Mouse (Mus musculus): ENCODE data around the gene Fam19a5. TPM values are rescaled to one million over a fixed set of nuclear protein-coding genes. Genes with fewer than 3 reads are reported as not detected.

The Fam19a5 gene
- polyA plus RNA-seq, 1 experiment from 2014 or later: 0.06 TPM

DNA sequence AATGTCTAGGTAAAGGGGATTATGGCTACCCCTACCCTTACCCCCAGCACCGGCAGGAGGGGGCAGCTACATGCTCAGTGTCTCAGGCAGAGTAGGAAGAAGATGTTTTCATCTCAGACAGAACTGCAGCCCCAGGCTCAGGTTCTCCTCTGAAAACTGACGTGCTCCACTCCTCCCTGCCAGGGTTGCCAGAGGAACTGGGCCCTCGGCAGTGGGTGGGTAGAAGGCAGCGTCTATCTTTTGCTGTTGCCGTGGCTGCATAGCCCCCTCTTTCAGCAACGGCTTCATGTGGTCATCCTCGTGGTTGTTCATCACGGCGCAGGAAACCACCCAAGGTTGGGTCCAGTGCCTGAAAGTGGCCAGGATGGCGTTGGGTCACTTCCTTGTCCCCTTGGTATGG lies 62.6 kb downstream of the Fam19a5 start:
- H3K9ac ChIP-seq (ENCODE audit: low read depth, low read length): no peak overlapping the region
- H3K4me2 ChIP-seq (ENCODE audit: low read depth, low read length): no peak overlapping the region
- no peaks in the 10 kb centered on the region for H3K36me3 ChIP-seq (ENCODE audit: control insufficient read depth, insufficient read depth)
- no peaks in the 10 kb centered on the region for H3K9me3 ChIP-seq (replicated peaks; ENCODE audit: control insufficient read depth, low read length)
- no peaks in the 10 kb centered on the region for H3K4me1 ChIP-seq (ENCODE audit: control insufficient read depth, low read depth, low read length)
- H3K4me3 ChIP-seq (ENCODE audit: low read depth, low read length): no peak overlapping the region
- 54% methylated on average over 10 of the region's 10 CpGs for WGBS (ENCODE audit: insufficient replicate concordance)
- H3K27ac ChIP-seq (ENCODE audit: low read length): no peak overlapping the region
- no peak for ATAC-seq (ENCODE audit: low read depth)
- H3K27me3 ChIP-seq (ENCODE audit: control insufficient read depth, insufficient read depth, low read depth, low read length): no peaks in the 10 kb centered on the region

DNA sequence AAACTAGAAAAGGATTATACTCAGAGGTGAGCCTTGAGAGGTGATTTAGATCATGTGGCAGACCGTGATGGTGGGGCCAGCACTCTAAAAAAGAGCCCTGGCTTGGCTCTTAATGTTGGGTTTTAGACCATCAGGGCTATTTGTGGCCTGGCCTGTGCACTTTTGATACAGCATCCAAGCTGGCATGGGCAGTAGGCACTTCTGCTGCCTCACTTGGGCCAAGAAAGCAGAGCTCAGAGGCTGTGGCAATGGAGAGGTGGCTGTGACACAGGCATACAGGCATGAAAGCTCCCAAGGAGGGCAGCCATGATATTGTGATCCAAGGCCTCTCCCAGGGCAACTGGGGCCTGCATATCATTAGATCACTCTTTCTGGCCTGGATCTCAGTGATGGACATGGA lies 65.1 kb downstream of the Fam19a5 start:
- Histone ChIP-seq H3K4me3 (ENCODE audit: low read depth, low read length) (no peak overlapping the region), H3K4me2 (ENCODE audit: low read depth, low read length) (no peak overlapping the region), H3K9ac (ENCODE audit: low read depth, low read length) (no peak overlapping the region), H3K27me3 (ENCODE audit: control insufficient read depth, insufficient read depth, low read depth, low read length) (no peaks in the 10 kb centered on the region), H3K27ac (ENCODE audit: low read length) (no peak overlapping the region), H3K9me3 (replicated peaks; ENCODE audit: control insufficient read depth, low read length) (no peaks in the 10 kb centered on the region), H3K4me1 (ENCODE audit: control insufficient read depth, low read depth, low read length) (no peaks in the 10 kb centered on the region), H3K36me3 (ENCODE audit: control insufficient read depth, insufficient read depth) (no peaks in the 10 kb centered on the region)
- no peak for ATAC-seq (ENCODE audit: low read depth)
- WGBS (ENCODE audit: insufficient replicate concordance): 48% methylated on average over 1 of the region's 1 CpGs

DNA sequence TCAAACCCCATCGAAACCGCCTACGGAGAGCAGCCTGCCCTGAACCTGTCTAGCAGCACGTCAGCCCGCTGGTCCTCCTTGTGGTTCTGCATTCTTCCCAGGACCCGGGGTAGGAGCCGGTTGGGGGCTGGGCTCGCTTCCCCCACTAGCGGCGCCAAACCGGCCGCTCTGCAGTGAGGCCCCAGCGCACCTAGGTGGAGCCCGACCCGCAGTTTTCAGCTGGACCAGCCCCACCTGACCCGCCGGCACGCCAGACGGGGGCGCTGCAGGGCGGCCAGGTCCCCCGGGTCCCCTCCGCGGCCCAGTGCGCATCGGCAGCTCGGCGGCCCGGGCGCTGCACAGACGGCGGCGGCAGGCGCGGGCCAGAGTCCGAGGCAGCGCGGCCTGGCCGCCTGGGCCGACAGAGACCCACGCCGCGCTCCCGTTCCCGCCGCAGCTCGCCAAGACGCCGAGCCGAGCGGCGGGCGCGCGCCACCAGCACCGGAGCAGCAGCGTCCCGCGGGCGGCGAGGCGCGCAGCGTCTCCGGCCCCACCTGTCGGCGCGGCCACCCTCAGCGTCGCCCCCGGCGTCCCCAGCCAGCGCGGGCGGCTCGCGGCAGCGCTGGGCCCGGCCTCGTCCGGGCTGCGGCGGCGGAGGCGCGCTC lies 80.0 kb downstream of the Fam19a5 start:
- H3K27me3 ChIP-seq (ENCODE audit: control insufficient read depth, insufficient read depth, low read depth, low read length): peaks cover 48% of the 10 kb centered on the region
- H3K36me3 ChIP-seq (ENCODE audit: control insufficient read depth, insufficient read depth): no peaks in the 10 kb centered on the region
- no peak overlapping the region for H3K27ac ChIP-seq (ENCODE audit: low read length)
- H3K9ac ChIP-seq (ENCODE audit: low read depth, low read length): no peak overlapping the region
- peak overlapping the region; percentile 33 for H3K4me3 ChIP-seq (ENCODE audit: low read depth, low read length)
- H3K4me1 ChIP-seq (ENCODE audit: control insufficient read depth, low read depth, low read length): no peaks in the 10 kb centered on the region
- WGBS (ENCODE audit: insufficient replicate concordance): under 1% methylated on average over 75 of the region's 86 CpGs
- H3K4me2 ChIP-seq (ENCODE audit: low read depth, low read length): peak overlapping the region; percentile 52
- no peaks in the 10 kb centered on the region for H3K9me3 ChIP-seq (replicated peaks; ENCODE audit: control insufficient read depth, low read length)
- peak; percentile 71 for ATAC-seq (ENCODE audit: low read depth)

DNA sequence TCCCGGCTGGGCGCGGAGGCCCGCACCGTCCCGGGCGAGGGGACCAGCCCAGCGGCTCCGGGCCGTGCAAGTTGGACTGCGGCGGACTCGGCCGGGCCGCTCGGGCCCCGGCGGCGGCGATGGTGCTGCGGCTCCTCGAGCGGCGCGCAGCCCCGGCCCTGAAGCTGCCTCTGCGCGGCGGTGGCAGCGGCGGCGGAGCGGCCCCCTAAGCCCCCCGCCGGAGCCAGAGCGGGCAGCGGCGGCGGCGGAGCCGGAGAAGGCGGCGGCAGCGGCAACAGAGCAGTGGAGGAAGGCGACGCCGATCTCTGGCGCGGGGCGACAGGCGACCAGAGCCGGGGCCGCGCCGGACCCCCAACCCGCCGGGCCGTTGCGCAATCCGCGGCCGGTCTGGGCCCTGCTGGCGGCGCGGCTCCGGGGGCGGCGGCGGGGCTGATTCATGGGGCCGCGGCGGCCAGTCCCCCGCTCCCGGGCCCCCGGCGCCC lies 80.6 kb downstream of the Fam19a5 start:
- no peaks in the 10 kb centered on the region for H3K4me1 ChIP-seq (ENCODE audit: control insufficient read depth, low read depth, low read length)
- ATAC-seq (ENCODE audit: low read depth): peak; percentile 45; the same call in 1 of the 2 replicates
- H3K9me3 ChIP-seq (replicated peaks; ENCODE audit: control insufficient read depth, low read length): no peaks in the 10 kb centered on the region
- peaks cover 48% of the 10 kb centered on the region for H3K27me3 ChIP-seq (ENCODE audit: control insufficient read depth, insufficient read depth, low read depth, low read length)
- no peak overlapping the region for H3K27ac ChIP-seq (ENCODE audit: low read length)
- peak overlapping the region; percentile 52 for H3K4me2 ChIP-seq (ENCODE audit: low read depth, low read length)
- WGBS (ENCODE audit: insufficient replicate concordance): under 1% methylated on average over 36 of the region's 76 CpGs
- no peak overlapping the region for H3K9ac ChIP-seq (ENCODE audit: low read depth, low read length)
- no peaks in the 10 kb centered on the region for H3K36me3 ChIP-seq (ENCODE audit: control insufficient read depth, insufficient read depth)
- H3K4me3 ChIP-seq (ENCODE audit: low read depth, low read length): peak overlapping the region; percentile 33

DNA sequence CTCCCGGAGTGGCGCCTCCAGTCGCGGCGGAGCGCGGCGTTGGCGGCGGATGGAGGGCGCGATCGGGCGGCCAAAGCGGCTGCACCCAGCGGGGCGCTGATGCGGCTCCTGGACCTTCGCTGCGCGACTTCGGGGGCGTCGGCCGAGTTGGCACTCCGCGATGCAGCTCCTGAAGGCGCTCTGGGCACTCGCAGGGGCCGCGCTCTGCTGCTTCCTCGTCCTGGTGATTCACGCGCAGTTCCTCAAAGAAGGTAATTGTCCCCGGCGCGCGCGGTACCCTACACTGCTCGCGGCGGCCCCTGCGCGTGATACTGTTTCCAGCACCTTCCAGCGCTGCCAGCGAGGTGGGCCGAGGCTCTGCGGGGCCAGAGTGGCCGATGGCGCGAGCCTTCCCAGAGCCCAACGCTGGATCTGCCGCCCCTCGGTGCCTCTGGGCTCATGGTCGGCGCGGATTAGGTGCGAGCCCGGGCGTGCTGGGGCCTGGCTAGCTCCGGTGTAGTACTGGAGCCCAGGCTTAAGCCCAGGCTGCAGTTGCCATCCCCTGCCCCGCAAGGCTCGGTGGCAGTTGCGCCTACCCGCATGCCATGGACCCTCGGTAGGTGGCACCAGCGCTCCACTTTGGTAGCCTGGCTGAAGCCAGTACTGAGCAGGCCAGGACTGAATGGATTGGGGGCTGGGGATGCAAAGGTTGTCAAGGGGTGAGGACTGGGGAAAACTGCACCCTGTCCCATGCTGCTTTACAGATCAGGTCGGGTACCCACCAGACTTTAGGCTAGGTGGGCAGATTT lies 81.3 kb downstream of the Fam19a5 start:
- Histone ChIP-seq H3K9ac (ENCODE audit: low read depth, low read length) (no peak overlapping the region), H3K4me1 (ENCODE audit: control insufficient read depth, low read depth, low read length) (no peaks in the 10 kb centered on the region), H3K27me3 (ENCODE audit: control insufficient read depth, insufficient read depth, low read depth, low read length) (peaks cover 48% of the 10 kb centered on the region), H3K27ac (ENCODE audit: low read length) (no peak overlapping the region), H3K36me3 (ENCODE audit: control insufficient read depth, insufficient read depth) (no peaks in the 10 kb centered on the region), H3K4me2 (ENCODE audit: low read depth, low read length) (peak overlapping the region; percentile 52), H3K9me3 (replicated peaks; ENCODE audit: control insufficient read depth, low read length) (no peaks in the 10 kb centered on the region), H3K4me3 (ENCODE audit: low read depth, low read length) (peak overlapping the region; percentile 33)
- under 1% methylated on average over 53 of the region's 68 CpGs for WGBS (ENCODE audit: insufficient replicate concordance)
- no peak for ATAC-seq (ENCODE audit: low read depth)

DNA sequence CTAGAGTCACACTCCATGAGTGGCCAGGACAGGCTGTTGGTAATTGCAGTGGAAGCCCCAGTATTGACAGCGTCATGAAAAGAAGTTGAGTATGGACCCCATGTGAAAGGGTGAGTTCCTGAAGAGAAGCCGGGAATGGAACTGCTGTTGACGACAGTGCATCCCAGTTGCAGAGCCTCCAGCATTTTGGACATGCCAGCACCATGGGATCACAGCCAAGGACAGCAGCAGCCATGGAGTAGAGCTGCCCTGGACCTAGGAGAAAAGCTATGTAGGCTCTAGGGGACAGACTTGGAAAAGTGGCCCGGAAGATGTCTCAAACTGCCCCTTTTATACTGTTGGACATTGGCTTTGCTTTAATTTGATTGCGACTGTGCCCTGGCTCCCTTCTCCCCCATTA lies 91.2 kb downstream of the Fam19a5 start:
- Histone ChIP-seq H3K9me3 (replicated peaks; ENCODE audit: control insufficient read depth, low read length) (no peaks in the 10 kb centered on the region), H3K36me3 (ENCODE audit: control insufficient read depth, insufficient read depth) (no peaks in the 10 kb centered on the region), H3K4me3 (ENCODE audit: low read depth, low read length) (no peak overlapping the region), H3K4me1 (ENCODE audit: control insufficient read depth, low read depth, low read length) (no peaks in the 10 kb centered on the region), H3K4me2 (ENCODE audit: low read depth, low read length) (no peak overlapping the region), H3K9ac (ENCODE audit: low read depth, low read length) (no peak overlapping the region), H3K27ac (ENCODE audit: low read length) (no peak overlapping the region), H3K27me3 (ENCODE audit: control insufficient read depth, insufficient read depth, low read depth, low read length) (no peaks in the 10 kb centered on the region)
- WGBS (ENCODE audit: insufficient replicate concordance): 68% methylated on average over 5 of the region's 5 CpGs
- ATAC-seq (ENCODE audit: low read depth): no peak

DNA sequence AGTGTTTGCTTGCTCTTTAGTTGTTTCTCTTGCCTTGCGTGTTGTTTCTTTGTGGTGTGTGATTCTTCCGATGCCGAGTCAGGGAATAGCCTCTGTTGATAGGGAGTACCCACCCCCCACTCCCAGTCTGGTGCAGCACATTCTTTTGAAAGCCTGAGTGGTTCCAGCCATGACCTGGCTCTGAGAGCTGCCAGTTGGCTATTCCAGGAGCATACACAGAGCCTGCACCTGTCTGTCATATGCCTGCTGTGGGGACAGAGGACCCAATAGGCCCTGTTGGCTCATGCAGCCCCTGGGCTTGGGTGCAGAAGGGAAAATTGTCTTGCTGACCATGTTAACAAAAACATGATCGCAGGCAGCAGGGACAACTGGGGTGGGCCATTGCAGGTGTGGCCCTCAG lies 92.3 kb downstream of the Fam19a5 start:
- Histone ChIP-seq H3K4me2 (ENCODE audit: low read depth, low read length) (no peak overlapping the region), H3K27ac (ENCODE audit: low read length) (no peak overlapping the region), H3K4me1 (ENCODE audit: control insufficient read depth, low read depth, low read length) (no peaks in the 10 kb centered on the region), H3K27me3 (ENCODE audit: control insufficient read depth, insufficient read depth, low read depth, low read length) (no peaks in the 10 kb centered on the region), H3K9me3 (replicated peaks; ENCODE audit: control insufficient read depth, low read length) (no peaks in the 10 kb centered on the region), H3K36me3 (ENCODE audit: control insufficient read depth, insufficient read depth) (no peaks in the 10 kb centered on the region), H3K4me3 (ENCODE audit: low read depth, low read length) (no peak overlapping the region), H3K9ac (ENCODE audit: low read depth, low read length) (no peak overlapping the region)
- WGBS (ENCODE audit: insufficient replicate concordance): 73% methylated on average over 4 of the region's 4 CpGs
- ATAC-seq (ENCODE audit: low read depth): no peak

DNA sequence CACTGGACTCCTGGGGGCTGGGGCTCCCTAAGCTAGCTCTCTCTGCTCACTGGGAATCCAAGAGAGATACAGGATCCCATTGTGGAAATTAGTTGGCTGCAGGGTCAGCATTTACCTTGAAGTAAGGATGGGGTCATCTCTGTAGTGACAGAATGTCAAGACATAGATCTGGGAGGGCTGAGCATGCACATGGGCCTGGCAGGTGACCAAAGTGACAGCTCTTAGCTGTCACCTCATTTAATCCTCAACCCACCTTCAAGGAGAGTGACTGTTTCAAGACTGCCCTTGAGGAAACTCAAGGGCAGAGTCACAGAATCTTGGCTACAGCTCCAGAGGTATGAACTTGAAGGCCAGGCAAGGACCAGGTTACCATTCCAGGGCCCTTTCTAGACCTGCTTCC lies 93.1 kb downstream of the Fam19a5 start:
- Histone ChIP-seq H3K27ac (ENCODE audit: low read length) (no peak overlapping the region), H3K27me3 (ENCODE audit: control insufficient read depth, insufficient read depth, low read depth, low read length) (no peaks in the 10 kb centered on the region), H3K4me2 (ENCODE audit: low read depth, low read length) (no peak overlapping the region), H3K9me3 (replicated peaks; ENCODE audit: control insufficient read depth, low read length) (no peaks in the 10 kb centered on the region), H3K4me3 (ENCODE audit: low read depth, low read length) (no peak overlapping the region), H3K4me1 (ENCODE audit: control insufficient read depth, low read depth, low read length) (no peaks in the 10 kb centered on the region), H3K9ac (ENCODE audit: low read depth, low read length) (no peak overlapping the region), H3K36me3 (ENCODE audit: control insufficient read depth, insufficient read depth) (no peaks in the 10 kb centered on the region)
- no peak for ATAC-seq (ENCODE audit: low read depth)

DNA sequence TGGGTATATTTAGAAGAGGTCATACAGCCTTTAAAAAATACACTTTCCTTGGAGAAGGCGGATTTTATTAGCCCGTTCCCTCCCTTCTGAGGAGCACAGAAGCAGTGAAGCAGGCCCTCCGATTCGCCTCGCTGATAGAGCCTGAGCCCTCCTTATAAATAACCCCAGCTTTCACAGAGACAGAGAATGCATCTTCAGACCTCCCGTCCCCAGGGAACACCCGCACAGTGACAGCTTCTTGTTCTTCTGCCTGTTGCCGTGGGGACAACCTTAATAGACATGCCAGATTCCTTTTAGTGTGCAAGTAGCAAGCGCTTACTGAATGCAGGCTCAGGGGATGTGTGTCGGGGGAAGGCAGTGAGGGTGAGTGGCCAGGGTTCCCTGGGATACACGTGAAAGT lies 94.2 kb downstream of the Fam19a5 start:
- no peaks in the 10 kb centered on the region for H3K36me3 ChIP-seq (ENCODE audit: control insufficient read depth, insufficient read depth)
- no peak overlapping the region for H3K9ac ChIP-seq (ENCODE audit: low read depth, low read length)
- no peak overlapping the region for H3K27ac ChIP-seq (ENCODE audit: low read length)
- no peaks in the 10 kb centered on the region for H3K4me1 ChIP-seq (ENCODE audit: control insufficient read depth, low read depth, low read length)
- H3K27me3 ChIP-seq (ENCODE audit: control insufficient read depth, insufficient read depth, low read depth, low read length): no peaks in the 10 kb centered on the region
- H3K4me3 ChIP-seq (ENCODE audit: low read depth, low read length): no peak overlapping the region
- WGBS (ENCODE audit: insufficient replicate concordance): 64% methylated on average over 11 of the region's 11 CpGs
- H3K9me3 ChIP-seq (replicated peaks; ENCODE audit: control insufficient read depth, low read length): no peaks in the 10 kb centered on the region
- no peak overlapping the region for H3K4me2 ChIP-seq (ENCODE audit: low read depth, low read length)
- ATAC-seq (ENCODE audit: low read depth): no peak

All from liver, embryonic 16.5 days (tissue).